Mouse (Mus musculus) mature B cell (primary cell): ENCODE measurements around the gene Eif3i.

Experiments
- in situ Hi-C: fragments of 300-500 bp; cut with MboI; formaldehyde crosslinking; loops from 2 replicates; pipeline ENCODE4 v1.14.3; 2019

Gene Eif3i

GRCm38 (mm10) chr4:129600233-129601158 lies at the start of gene Eif3i, which contains the start of gene Tmem234:
TSS of gene Eif3i (minus strand) at chr4:129600648.
TSS of gene Tmem234 (plus strand) at chr4:129600668.
- in situ Hi-C loops: loop anchor here (10.0 kb wide), 1 partner anchor 56 kb away; the partner anchor contains the start of gene Hdac1

GRCm38 (mm10) chr4:129648656-129649055 lies 48.2 kb upstream of the Eif3i start:
- in situ Hi-C loops: no loop called here

GRCm38 (mm10) chr4:129645204-129645603 lies 44.8 kb upstream of the Eif3i start:
- in situ Hi-C loops: no loop called here

GRCm38 (mm10) chr4:129641756-129642155 lies 41.3 kb upstream of the Eif3i start:
- in situ Hi-C loops: no loop called here

- in situ Hi-C loops: no loop called here
Measured at GRCm38 (mm10) chr4:129640638-129641467, 40.4 kb upstream of the Eif3i start, which contains the start of gene Txlna. TSS of gene Txlna (minus strand) at chr4:129641065.

GRCm38 (mm10) chr4:129640101-129640637 lies 39.7 kb upstream of the Eif3i start:
- in situ Hi-C loops: no loop called here

GRCm38 (mm10) chr4:129639221-129639620 lies 38.8 kb upstream of the Eif3i start:
- in situ Hi-C loops: no loop called here

- in situ Hi-C loops: no loop called here
Measured at GRCm38 (mm10) chr4:129633852-129634251, 33.4 kb upstream of the Eif3i start.

GRCm38 (mm10) chr4:129631867-129632266 lies 31.4 kb upstream of the Eif3i start:
- in situ Hi-C loops: no loop called here

DNA sequence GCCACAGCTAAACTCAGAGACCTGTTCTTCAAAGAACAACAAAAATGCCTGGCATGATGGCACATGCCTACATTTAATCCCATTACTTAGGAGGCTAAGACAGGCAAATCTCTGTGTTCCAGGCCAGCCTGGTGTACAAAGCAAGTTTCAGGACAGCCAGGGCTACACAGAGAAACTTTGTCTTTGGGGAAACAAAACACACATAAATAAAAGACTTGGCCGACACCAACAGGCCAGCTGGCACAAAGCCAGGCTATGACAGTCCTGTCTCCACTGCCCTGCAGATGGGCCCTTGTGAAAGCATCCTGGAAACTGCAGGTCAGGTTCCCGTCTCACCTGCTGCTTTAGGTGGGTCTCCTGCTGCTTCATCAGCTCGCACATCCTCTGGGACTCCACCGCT lies 30.5 kb upstream of the Eif3i start:
- in situ Hi-C loops: no loop called here

- in situ Hi-C loops: no loop called here
Measured at GRCm38 (mm10) chr4:129626035-129626434, 25.6 kb upstream of the Eif3i start.

DNA sequence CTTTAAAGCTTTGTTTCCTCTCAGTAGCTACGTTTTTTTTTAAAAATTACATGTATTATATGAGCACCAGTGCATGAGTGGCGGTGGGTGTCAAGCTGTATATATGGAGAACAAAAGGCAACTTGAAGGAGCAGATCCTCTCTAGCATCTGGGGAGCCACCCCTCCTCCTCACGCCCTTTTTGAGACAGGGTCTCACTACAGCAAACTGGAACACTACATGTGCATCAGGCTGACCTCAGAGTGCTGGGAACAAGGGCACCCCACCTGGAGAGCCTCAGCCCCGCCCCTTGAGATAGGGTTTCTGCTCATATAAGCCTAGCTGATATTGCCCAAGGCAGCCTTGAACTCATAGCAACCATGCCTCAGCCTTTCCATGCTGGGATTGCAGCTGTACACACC lies 25.0 kb upstream of the Eif3i start:
- in situ Hi-C loops: no loop called here

DNA sequence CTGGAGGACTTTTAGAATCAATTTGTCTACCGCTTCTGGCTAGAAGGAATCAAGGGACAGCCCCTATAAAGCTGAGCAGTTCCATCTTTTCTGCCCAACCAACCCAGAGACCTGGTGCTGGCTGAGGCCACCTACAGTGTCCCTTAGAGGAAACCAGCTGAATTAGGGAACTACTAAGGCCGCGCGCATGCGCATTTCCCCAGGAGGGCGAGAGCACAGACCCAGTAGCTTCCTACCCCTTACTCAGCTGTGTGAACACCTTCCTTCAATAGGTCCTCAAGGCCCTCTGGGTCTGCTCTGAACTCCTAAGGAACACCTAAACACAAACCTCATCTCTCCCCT lies 24.6 kb upstream of the Eif3i start:
- in situ Hi-C loops: no loop called here

- in situ Hi-C loops: no loop called here
Measured at GRCm38 (mm10) chr4:129624281-129625028, 24.0 kb upstream of the Eif3i start.

DNA sequence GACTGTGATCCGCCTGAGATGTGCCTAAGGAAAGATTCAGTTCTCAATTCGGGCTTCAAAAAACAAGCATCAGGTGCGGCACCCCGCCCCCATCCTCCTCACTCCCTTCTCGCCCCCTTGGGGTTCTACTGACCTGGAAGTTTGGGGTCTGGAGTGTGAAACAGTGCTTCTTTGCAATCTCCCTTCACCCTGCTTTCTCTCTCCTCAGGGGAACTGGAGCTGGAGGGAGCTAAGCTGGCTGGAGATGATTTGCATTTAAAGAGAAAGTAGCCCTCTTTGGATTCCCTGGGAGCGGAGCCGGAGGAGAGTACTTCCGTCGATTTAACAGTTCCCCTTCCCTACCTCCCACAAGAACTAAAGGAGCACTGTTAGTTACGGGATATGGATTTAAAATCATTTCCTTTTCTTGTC lies 23.2 kb upstream of the Eif3i start, which contains the start of gene Ccdc28b:
TSS of gene Ccdc28b (minus strand) at position 267 of the 411 bp plus-strand sequence.
- in situ Hi-C loops: no loop called here

- in situ Hi-C loops: no loop called here
Measured at GRCm38 (mm10) chr4:129622803-129623535, 22.5 kb upstream of the Eif3i start.

GRCm38 (mm10) chr4:129622120-129622802 lies 21.8 kb upstream of the Eif3i start:
- in situ Hi-C loops: no loop called here

DNA sequence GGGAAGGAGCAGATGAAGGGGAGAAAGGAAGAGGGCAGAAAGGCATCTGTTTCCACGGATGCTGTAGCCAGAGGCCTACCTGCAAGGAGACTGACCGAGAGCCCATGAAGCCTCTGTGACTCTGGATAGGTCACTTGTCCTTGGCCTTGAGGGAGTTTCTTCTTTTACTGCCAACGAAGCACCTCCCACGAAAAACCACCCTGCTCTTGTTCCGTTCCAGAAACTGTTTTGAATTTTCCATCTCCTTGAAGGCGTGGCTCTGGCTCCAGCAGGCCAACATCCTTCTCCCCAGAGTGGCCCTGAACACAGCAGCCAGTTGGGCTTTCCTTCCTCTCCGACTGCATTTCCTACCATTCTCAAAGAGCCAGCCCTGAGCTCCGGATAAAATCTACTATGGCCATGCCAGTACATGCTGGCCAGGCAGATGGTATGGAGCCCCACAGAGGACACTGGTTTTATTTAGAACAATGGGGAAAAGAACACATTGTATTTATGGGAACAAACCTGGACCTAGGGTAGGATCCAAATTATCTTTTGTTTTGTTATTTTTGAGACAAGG lies 20.9 kb upstream of the Eif3i start:
- in situ Hi-C loops: no loop called here

- in situ Hi-C loops: no loop called here
Measured at GRCm38 (mm10) chr4:129620419-129621282, 20.2 kb upstream of the Eif3i start.
